Mouse (Mus musculus) lung, adult 2 months (tissue): ENCODE results near the gene Ube4b. TPM values are rescaled to one million over a fixed set of nuclear protein-coding genes. Genes with fewer than 3 reads are reported as not detected.

Experiments
- DNase-seq: peaks from one replicate; pipeline ENCODE4 v3.0.0; 2022
- H3K4me1 ChIP-seq: fragments of 200-500 bp; 2 replicates; pipeline ENCODE4 v1.6.1; 2011; ENCODE audit warnings: low read length; ENCODE audit not compliant: control insufficient read depth, insufficient read depth
- H3K4me3 ChIP-seq: fragments of 200-500 bp; replicated peaks from 2 replicates; pipeline ENCODE3; 2011; ENCODE audit warnings: low read depth, mild to moderate bottlenecking, control low read depth, low read length; ENCODE audit errors: extremely low read depth
- CTCF ChIP-seq: fragments of 200-500 bp; IDR thresholded peaks from 2 replicates; pipeline ENCODE4 v1.5.1; 2011; ENCODE audit warnings: mild to moderate bottlenecking, low read length, control low read depth; ENCODE audit not compliant: insufficient read depth
- POLR2A ChIP-seq: fragments of 200-500 bp; IDR thresholded peaks from 2 replicates; pipeline ENCODE4 v1.6.1; 2011; ENCODE audit warnings: low read depth, mild to moderate bottlenecking, control low read depth, low read length, borderline replicate concordance; ENCODE audit errors: extremely low read depth
- WGBS: fragments of 180-500 bp; shearing (Covaris S2); methylation state at CpG from one replicate; pipeline ENCODE4 v1.1.7; 2018; 5-methylcytosine and 5-hydroxymethylcytosine counted together
- polyA plus RNA-seq: library from polyadenylated mRNA; depleted of rRNA; stranded (reverse); fragments of >200 nt; gene quantifications from 2 replicates; pipeline ENCODE4 v1.2.3, GENCODE M21; 2012; rRNA removed

The Ube4b gene
- polyA plus RNA-seq, 1 experiment = 53.3 TPM

GRCm38 (mm10) chr4:149302751-149303150 is 123.8 kb downstream of the Ube4b start:
- WGBS = 68% methylated on average over 5 of the region's 5 CpGs
- H3K4me1 ChIP-seq = peaks cover 13% of the 10 kb centered on the region
- no peak for TF ChIP-seq CTCF
- TF ChIP-seq POLR2A = no peak
- no peak overlapping the region for H3K4me3 ChIP-seq
- DNase-seq = no peak

DNA sequence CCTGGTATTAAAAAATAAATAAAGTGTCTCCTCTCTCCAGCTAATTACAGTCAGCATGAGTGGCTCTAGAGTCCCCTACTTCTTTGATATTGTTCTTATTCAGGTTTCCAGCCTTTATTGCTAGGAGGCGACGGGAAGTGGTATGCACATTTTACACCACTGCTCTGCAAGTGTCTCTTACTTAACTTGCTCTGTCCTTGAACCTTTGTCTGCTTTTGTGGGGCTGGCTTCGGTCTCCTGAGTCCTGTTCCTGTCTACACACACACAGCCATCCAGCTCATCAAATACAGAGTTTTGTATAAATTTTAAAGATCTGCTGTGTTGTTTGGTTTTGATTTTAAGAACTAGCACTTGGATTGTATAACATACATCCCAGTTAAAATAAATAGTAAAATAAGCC is 124.4 kb downstream of the Ube4b start:
- Histone ChIP-seq H3K4me1 (peaks cover 13% of the 10 kb centered on the region), H3K4me3 (no peak overlapping the region)
- 39% methylated on average over 3 of the region's 3 CpGs for WGBS
- TF ChIP-seq POLR2A (no peak), CTCF (no peak)
- no peak for DNase-seq

GRCm38 (mm10) chr4:149296501-149296900 is 130.0 kb downstream of the Ube4b start:
- WGBS = 75% methylated on average over 2 of the region's 2 CpGs
- Histone ChIP-seq H3K4me3 (no peak overlapping the region), H3K4me1 (peaks cover 11% of the 10 kb centered on the region)
- no peak for TF ChIP-seq CTCF
- no peak for TF ChIP-seq POLR2A
- no peak for DNase-seq

DNA sequence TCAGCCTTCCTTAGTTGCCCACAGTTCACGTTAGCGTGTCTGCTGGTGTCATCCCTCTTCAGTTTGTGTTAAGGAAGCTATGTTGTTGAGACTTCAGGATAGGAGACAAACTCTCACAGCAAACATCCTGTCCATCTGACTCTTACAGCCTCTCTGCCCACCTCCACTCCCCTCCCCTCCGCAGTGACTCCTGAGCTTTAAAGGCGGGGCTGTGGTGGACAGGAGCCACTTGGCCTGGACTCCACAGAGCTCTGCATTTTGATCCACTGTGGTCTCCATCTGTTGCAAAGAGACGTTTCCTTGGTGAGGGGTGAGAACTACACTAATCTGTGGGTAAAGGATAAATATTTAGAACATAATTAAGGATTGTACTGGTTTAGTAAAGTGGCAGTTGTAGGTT is 133.6 kb downstream of the Ube4b start:
- WGBS = 29% methylated on average over 5 of the region's 5 CpGs
- Histone ChIP-seq H3K4me1 (peaks cover 9% of the 10 kb centered on the region), H3K4me3 (no peak overlapping the region)
- no peak for DNase-seq
- no peak for TF ChIP-seq CTCF

GRCm38 (mm10) chr4:149291061-149291460 is 135.5 kb downstream of the Ube4b start:
- no peak for DNase-seq
- 59% methylated on average over 9 of the region's 9 CpGs for WGBS
- TF ChIP-seq POLR2A = no peak
- no peak for TF ChIP-seq CTCF
- Histone ChIP-seq H3K4me3 (no peak overlapping the region), H3K4me1 (peaks cover 9% of the 10 kb centered on the region)

GRCm38 (mm10) chr4:149290157-149290750 is 136.3 kb downstream of the Ube4b start:
- 57% methylated on average over 7 of the region's 7 CpGs for WGBS

GRCm38 (mm10) chr4:149286287-149287137 is 140.0 kb downstream of the Ube4b start:
- no peak overlapping the region for H3K4me3 ChIP-seq
- TF ChIP-seq POLR2A (no peak), CTCF (no peak)
- no peak for DNase-seq
- 54% methylated on average over 8 of the region's 8 CpGs for WGBS
- H3K4me1 ChIP-seq = peaks cover 10% of the 10 kb centered on the region

More at GRCm38 (mm10) chr4:149290157-149290750, 136.3 kb downstream of the Ube4b start:
- Histone ChIP-seq H3K4me3 (no peak overlapping the region), H3K4me1 (peaks cover 9% of the 10 kb centered on the region)
- DNase-seq = no peak
- TF ChIP-seq POLR2A (no peak), CTCF (no peak)

DNA sequence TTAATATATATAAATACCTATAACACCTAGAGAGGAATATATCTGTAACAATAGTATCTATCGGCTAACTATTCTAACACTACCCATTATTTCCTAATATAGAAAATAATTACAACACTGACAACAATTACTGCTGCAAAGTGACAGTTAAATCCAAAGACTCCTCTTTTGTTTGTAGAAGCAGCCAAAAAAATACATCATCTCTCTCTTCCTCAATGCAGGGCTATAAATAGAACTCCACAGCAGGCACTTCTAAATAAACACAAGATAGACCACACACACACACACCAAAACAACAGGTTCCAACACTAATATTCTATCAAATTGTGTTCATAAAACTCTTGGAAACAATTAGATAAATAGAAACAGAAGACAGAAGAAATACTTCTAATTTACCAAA is 140.9 kb downstream of the Ube4b start:
- H3K4me1 ChIP-seq = peaks cover 8% of the 10 kb centered on the region
- DNase-seq = no peak

DNA sequence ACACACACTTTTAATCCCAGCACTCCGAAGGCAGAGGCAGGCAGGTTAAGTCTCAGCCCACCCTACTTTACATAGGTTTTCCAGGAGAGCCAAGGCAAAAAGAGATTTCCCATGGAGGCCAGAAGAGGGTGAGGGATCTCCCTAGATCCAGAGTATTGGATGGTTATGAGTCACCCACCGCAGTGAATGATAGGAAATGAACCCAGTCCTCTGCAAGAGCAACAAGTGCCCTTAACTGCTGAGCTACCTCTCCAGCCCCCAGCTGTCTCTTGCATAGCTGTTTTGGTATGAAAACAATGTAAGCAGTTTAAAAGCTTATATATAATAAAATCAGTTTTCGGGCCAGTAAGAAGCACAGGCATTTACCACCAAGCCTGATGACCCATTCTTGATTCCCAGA is 143.5 kb downstream of the Ube4b start:
- WGBS = 48% methylated on average over 3 of the region's 3 CpGs
- no peak for DNase-seq
- Histone ChIP-seq H3K4me1 (peaks cover 8% of the 10 kb centered on the region), H3K4me3 (no peak overlapping the region)
- TF ChIP-seq POLR2A (no peak), CTCF (no peak)

More for the DNA sequence above, 140.9 kb downstream of the Ube4b start:
- TF ChIP-seq CTCF = no peak
- no peak for TF ChIP-seq POLR2A
- 22% methylated on average over 1 of the region's 1 CpGs for WGBS
- no peak overlapping the region for H3K4me3 ChIP-seq

- no peak for DNase-seq
- Histone ChIP-seq H3K4me3 (no peak overlapping the region), H3K4me1 (peaks cover 8% of the 10 kb centered on the region)
- TF ChIP-seq POLR2A (no peak), CTCF (no peak)
- 37% methylated on average over 7 of the region's 7 CpGs for WGBS
Measured at GRCm38 (mm10) chr4:149282025-149282738, 144.4 kb downstream of the Ube4b start.

Other genes starting within 250 kb of the Ube4b start
- 32.0 and 43.8 TPM in 2 replicates for gene Kif1b, start 119.1 kb downstream of the Ube4b start, polyA plus RNA-seq
- 2.1 and 2.2 TPM in 2 replicates for gene Rbp7, start 28.2 kb upstream of the Ube4b start, polyA plus RNA-seq
- gene Tmem274, start 50.6 kb upstream of the Ube4b start, polyA plus RNA-seq = not detected in 2 replicates
- 4.1 and 4.5 TPM in 2 replicates for gene Nmnat1, start 58.5 kb upstream of the Ube4b start, polyA plus RNA-seq
- gene Lzic, start 58.5 kb upstream of the Ube4b start, polyA plus RNA-seq = 9.6 and 11.6 TPM in 2 replicates
- gene Ctnnbip1, start 91.5 kb upstream of the Ube4b start, polyA plus RNA-seq = 9.8 and 16.0 TPM in 2 replicates
- gene Clstn1, start 159.7 kb upstream of the Ube4b start, polyA plus RNA-seq = 93.8 and 111 TPM in 2 replicates